Mouse (Mus musculus): ENCODE data around the gene Dnmt1. TPM values are rescaled to one million over a fixed set of nuclear protein-coding genes. Genes with fewer than 3 reads are reported as not detected.
A peak's percentile ranks its signal among the peaks of the same experiment; 100 is the strongest.

The Dnmt1 gene
- polyA plus RNA-seq, 1 experiment from 2014 or later, result 54.3 TPM

DNA sequence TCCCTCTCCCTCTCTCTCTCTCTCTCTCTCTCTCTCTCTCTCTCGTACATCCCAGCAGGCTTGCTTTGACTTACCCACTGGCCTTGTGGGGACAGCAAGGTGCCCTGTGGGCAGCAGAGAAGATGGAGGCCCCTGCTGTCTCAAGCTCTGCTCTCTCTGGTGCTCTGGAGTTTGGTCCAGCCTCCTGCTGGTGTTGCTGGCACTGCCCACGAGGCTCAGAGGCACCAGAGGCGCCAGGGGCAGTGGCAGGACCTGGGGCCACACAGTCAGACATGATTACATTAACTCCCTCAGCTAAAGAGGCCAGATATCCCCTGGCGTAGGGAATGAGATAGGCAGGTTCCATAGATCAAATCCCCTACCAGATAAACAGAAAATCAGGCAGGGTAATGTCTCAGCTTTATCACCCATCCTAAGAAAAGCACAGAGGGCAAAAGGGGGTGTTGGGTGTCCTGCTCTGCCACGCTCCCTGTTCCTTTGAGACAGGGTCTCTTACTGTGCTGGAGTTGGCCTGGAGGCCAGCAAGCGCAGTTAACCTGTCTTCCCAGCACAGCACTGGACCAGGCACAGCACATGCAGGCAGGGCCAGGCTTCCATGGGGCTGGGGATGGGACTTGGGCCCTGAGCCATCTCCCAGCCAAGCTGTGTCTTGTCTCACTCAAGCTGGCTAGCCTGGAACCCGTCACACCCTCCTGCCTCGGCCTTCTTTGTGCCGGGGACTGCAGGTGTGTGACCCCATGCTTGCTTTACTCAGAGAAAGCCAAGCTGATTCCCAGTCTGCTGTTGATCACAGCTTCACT lies 83.2 kb downstream of the Dnmt1 start:
- ChIA-PET POLR2A (no interaction called here), CTCF (no interaction called here)
- no peak for TF ChIP-seq CTCF (IDR thresholded peaks at IDR 0.05)
- in situ Hi-C loops (cut with MboI; ENCODE audit: low pct_unique_long_range_greater_than_20kb), result no loop called here
- ATAC-seq (no peak), DNase-seq (ENCODE audit: low read depth, low spot score) (no peak)
- H3K27me3 ChIP-seq, result peaks cover 7% of the 10 kb centered on the region

DNA sequence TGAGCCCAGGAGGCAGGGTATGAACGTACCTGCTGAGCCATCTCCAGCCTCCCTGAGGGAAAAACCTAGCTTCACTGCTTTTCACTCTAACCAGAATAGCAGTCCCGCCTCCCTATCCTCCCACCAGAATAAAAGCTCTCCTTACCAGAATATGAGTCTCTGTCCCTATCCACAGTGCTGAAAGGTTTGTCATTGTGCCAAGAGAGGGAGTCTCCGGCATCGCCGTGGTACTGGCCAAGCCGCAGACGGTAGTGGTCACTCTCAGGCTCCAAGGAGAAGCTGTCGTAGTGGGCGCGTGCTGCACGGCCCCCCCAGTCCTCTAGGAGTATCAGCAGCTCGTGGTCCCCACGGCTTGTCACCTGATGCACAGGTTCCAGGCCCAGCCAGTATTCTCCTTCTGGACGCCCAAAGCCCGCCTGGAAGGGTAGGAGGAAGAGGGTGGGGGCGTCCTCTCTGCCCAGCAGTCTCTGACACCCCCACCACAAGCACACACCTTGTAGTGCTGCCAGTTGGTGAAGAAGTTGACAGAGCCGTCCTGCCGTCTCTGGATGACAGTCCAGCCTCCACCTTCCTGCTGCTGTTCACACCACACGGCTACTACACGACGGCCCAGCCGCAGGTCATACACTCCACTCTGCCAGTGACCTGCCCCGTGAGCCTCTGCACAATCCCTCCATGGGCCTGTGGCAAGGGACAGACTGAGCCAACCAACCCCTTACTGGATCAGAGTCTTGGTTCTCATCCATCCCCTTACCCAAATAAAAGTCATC lies 84.5 kb downstream of the Dnmt1 start:
- POLR2A ChIA-PET, result no interaction called here

DNA sequence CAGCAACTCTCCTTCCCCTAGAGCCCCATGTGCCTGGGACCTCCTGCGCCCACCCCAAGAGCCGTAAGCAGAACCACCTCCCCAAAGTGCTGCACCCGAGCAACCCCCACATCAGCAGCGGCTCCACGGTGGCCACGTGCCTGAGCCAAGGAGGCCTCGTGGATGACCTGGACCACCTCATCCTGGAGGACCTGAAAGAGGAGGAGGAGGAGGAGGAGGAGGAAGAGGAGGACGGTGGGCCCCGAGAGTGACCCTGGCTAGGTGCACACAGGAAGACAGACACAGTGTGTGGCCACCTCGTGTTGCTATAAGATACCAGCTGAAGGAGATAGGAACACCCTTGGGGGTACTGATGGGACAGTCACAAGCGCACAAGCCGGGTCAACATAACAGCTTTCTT lies 86.2 kb downstream of the Dnmt1 start:
- TF ChIP-seq CTCF (IDR thresholded peaks at IDR 0.05), result no peak
- in situ Hi-C loops (cut with MboI; ENCODE audit: low pct_unique_long_range_greater_than_20kb), result no loop called here
- no peak for DNase-seq (ENCODE audit: low read depth, low spot score)
- H3K27me3 ChIP-seq, result peaks cover 7% of the 10 kb centered on the region
- ChIA-PET CTCF (no interaction called here), POLR2A (no interaction called here)
- no peak for ATAC-seq

More for the DNA sequence above, 84.5 kb downstream of the Dnmt1 start:
- H3K27me3 ChIP-seq, result peaks cover 7% of the 10 kb centered on the region
- CTCF ChIA-PET, result no interaction called here
- ATAC-seq, result no peak
- TF ChIP-seq CTCF (IDR thresholded peaks at IDR 0.05), result no peak
- in situ Hi-C loops (cut with MboI; ENCODE audit: low pct_unique_long_range_greater_than_20kb), result no loop called here
- no peak for DNase-seq (ENCODE audit: low read depth, low spot score)

GRCm38 (mm10) chr9:20872991-20873390 lies 86.7 kb downstream of the Dnmt1 start:
- H3K27me3 ChIP-seq, result peaks cover 7% of the 10 kb centered on the region
- in situ Hi-C loops (cut with MboI; ENCODE audit: low pct_unique_long_range_greater_than_20kb), result no loop called here
- TF ChIP-seq CTCF (IDR thresholded peaks at IDR 0.05), result no peak
- ATAC-seq (no peak), DNase-seq (ENCODE audit: low read depth, low spot score) (no peak)
- ChIA-PET CTCF (no interaction called here), POLR2A (no interaction called here)

GRCm38 (mm10) chr9:20870211-20871173 lies 89.2 kb downstream of the Dnmt1 start:
- DNase-seq (ENCODE audit: low read depth, low spot score) (no peak), ATAC-seq (no peak)
- H3K27me3 ChIP-seq, result peaks cover 7% of the 10 kb centered on the region
- POLR2A ChIA-PET, result no interaction called here
- CTCF ChIA-PET, result no interaction called here
- in situ Hi-C loops (cut with MboI; ENCODE audit: low pct_unique_long_range_greater_than_20kb), result no loop called here
- no peak for TF ChIP-seq CTCF (IDR thresholded peaks at IDR 0.05)

GRCm38 (mm10) chr9:20869246-20869645 lies 90.4 kb downstream of the Dnmt1 start:
- TF ChIP-seq CTCF (IDR thresholded peaks at IDR 0.05), result no peak
- ATAC-seq (no peak), DNase-seq (ENCODE audit: low read depth, low spot score) (no peak)
- peaks cover 7% of the 10 kb centered on the region for H3K27me3 ChIP-seq
- POLR2A ChIA-PET, result no interaction called here
- in situ Hi-C loops (cut with MboI; ENCODE audit: low pct_unique_long_range_greater_than_20kb), result no loop called here
- CTCF ChIA-PET, result no interaction called here

DNA sequence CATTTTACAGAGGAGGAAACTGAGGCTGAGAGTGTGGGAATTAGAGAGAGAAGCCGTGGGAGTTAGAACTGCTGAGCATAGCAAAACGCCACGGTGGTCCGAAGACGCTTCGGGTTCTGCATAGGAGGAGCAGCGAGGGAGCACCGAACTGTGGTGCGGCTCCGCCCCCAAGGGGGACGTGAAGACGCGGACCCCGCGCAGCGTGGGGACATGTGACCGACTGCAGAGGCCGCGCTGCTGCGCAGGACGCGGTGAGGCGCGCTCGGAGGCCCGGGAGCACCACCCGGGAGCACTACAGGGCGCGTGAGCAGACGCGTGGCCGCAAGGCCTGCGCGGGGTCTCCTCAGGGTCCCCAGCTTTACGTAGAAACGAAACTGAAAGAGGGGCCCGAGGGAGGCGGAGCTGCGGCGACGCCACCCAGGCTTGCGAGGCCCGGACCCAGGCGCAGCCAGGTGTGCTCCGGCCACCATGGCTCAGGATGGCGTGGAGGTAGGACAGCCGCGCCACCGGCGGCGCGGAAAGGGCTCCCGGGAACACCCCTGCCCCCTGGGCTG lies 91.2 kb downstream of the Dnmt1 start, which contains the start of gene A230050P20Rik:
Gene A230050P20Rik (plus strand): TSS at position 195 of the 554 bp plus-strand sequence.
- in situ Hi-C loops (cut with MboI; ENCODE audit: low pct_unique_long_range_greater_than_20kb), result no loop called here
- ChIA-PET CTCF (no interaction called here), POLR2A (no interaction called here)
- no peak for TF ChIP-seq CTCF (IDR thresholded peaks at IDR 0.05)
- DNase-seq (ENCODE audit: low read depth, low spot score) (no peak), ATAC-seq (no peak)
- peaks cover 7% of the 10 kb centered on the region for H3K27me3 ChIP-seq

DNA sequence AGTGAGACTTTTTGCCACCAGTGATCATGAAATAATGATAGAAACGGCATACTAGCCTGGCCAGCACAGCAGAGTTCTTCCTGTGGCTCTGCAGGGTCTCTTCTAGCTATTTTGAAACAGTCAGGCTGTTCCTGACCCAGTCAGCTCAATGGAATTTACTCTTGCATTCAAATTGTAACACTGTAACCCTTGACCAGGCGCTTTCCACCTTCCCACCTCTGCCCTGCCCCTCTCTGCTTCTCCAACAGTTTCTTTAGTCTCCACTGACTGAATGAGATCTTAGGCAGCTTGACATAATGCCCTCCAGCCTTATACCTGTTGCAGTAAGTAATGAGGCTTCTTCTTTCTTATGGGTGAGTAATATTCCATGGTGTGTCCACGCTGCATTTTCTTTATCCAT lies 92.8 kb downstream of the Dnmt1 start:
- H3K27me3 ChIP-seq, result peaks cover under 1% of the 10 kb centered on the region
- POLR2A ChIA-PET, result no interaction called here
- DNase-seq (ENCODE audit: low read depth, low spot score), result no peak
- no peak for ATAC-seq
- CTCF ChIA-PET, result interaction anchor here (0.9 to 1.1 kb wide), 2 partner anchors 126 to 204 kb away, joined by 3 read pairs; no protein-coding TSS in a partner anchor
- no peak for TF ChIP-seq CTCF (IDR thresholded peaks at IDR 0.05)
- in situ Hi-C loops (cut with MboI; ENCODE audit: low pct_unique_long_range_greater_than_20kb), result no loop called here

DNA sequence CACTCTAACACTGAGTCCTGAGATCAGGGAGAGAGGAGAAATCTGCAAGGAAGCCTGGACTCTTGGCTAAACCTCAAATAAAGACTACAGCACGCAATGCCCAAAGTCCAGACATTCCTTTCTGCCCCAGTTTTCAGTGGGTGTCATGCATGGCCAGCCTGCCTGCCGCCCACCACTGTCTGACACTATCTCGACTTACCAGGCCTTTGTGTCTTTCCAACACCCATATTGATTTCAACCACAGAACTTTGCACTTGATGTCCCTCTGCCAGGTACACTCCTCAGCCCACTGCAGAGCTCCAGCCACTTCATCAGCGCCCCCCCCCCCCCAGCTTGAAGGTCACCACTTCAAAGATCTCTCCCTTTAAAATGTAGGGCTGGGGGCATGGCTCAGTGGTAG lies 97.5 kb downstream of the Dnmt1 start:
- ATAC-seq, result no peak
- no peaks in the 10 kb centered on the region for H3K27me3 ChIP-seq
- TF ChIP-seq CTCF (IDR thresholded peaks at IDR 0.05), result no peak
- ChIA-PET CTCF (no interaction called here), POLR2A (no interaction called here)
- DNase-seq (ENCODE audit: low read depth, low spot score), result no peak
- in situ Hi-C loops (cut with MboI; ENCODE audit: low pct_unique_long_range_greater_than_20kb), result no loop called here

GRCm38 (mm10) chr9:20861821-20862220 lies 97.9 kb downstream of the Dnmt1 start:
- in situ Hi-C loops (cut with MboI; ENCODE audit: low pct_unique_long_range_greater_than_20kb), result no loop called here
- no peak for DNase-seq (ENCODE audit: low read depth, low spot score)
- POLR2A ChIA-PET, result no interaction called here
- no peak for ATAC-seq
- CTCF ChIA-PET, result no interaction called here
- TF ChIP-seq CTCF (IDR thresholded peaks at IDR 0.05), result peak; percentile 50
- H3K27me3 ChIP-seq, result no peaks in the 10 kb centered on the region

All from Patski (cell line).